Mouse (Mus musculus) kidney, adult 11 months (tissue): ENCODE data around the gene Usf1.

Experiments
- DNase-seq: peaks from one replicate; pipeline ENCODE4 v3.0.0; 2022

Usf1 gene

GRCm38 (mm10) chr1:171419291-171419882, 8.3 kb downstream of the Usf1 start:
- no peak for DNase-seq

- DNase-seq, result no peak
Measured at GRCm38 (mm10) chr1:171419905-171420304, 8.8 kb downstream of the Usf1 start.

GRCm38 (mm10) chr1:171422504-171423095, 11.5 kb downstream of the Usf1 start:
- DNase-seq, result no peak

- DNase-seq, result no peak
Measured at GRCm38 (mm10) chr1:171424638-171425037, 13.5 kb downstream of the Usf1 start.

- DNase-seq, result no peak
Measured at GRCm38 (mm10) chr1:171425126-171425525, 14.0 kb downstream of the Usf1 start.

- no peak for DNase-seq
Measured at GRCm38 (mm10) chr1:171432158-171432557, 21.0 kb downstream of the Usf1 start.

- DNase-seq, result no peak
Measured at GRCm38 (mm10) chr1:171435288-171435814, 24.2 kb downstream of the Usf1 start.

- no peak for DNase-seq
Measured at GRCm38 (mm10) chr1:171435974-171436373, 24.9 kb downstream of the Usf1 start.

- peak; percentile 98 for DNase-seq
Measured at GRCm38 (mm10) chr1:171437264-171438013, 26.3 kb downstream of the Usf1 start, which contains the start of gene F11r. Gene F11r, plus strand, starts transcription at chr1:171437535.

GRCm38 (mm10) chr1:171438014-171438670, 27.0 kb downstream of the Usf1 start:
- DNase-seq, result no peak

- no peak for DNase-seq
Measured at GRCm38 (mm10) chr1:171439072-171439471, 28.0 kb downstream of the Usf1 start.

GRCm38 (mm10) chr1:171440025-171440725, 29.1 kb downstream of the Usf1 start:
- DNase-seq, result peak; percentile 88

GRCm38 (mm10) chr1:171441466-171442412, 30.6 kb downstream of the Usf1 start:
- DNase-seq, result no peak

GRCm38 (mm10) chr1:171442413-171442760, 31.3 kb downstream of the Usf1 start:
- no peak for DNase-seq

- no peak for DNase-seq
Measured at GRCm38 (mm10) chr1:171445050-171445449, 33.9 kb downstream of the Usf1 start.

- no peak for DNase-seq
Measured at GRCm38 (mm10) chr1:171446854-171447253, 35.7 kb downstream of the Usf1 start.

GRCm38 (mm10) chr1:171447692-171448091, 36.6 kb downstream of the Usf1 start:
- DNase-seq, result no peak

- peak; percentile 40 for DNase-seq
Measured at GRCm38 (mm10) chr1:171450062-171450461, 38.9 kb downstream of the Usf1 start.

GRCm38 (mm10) chr1:171451001-171451400, 39.9 kb downstream of the Usf1 start:
- no peak for DNase-seq

GRCm38 (mm10) chr1:171452522-171452921, 41.4 kb downstream of the Usf1 start:
- DNase-seq, result no peak

GRCm38 (mm10) chr1:171452923-171453322, 41.8 kb downstream of the Usf1 start:
- no peak for DNase-seq

GRCm38 (mm10) chr1:171454926-171455325, 43.8 kb downstream of the Usf1 start:
- no peak for DNase-seq
